Mouse (Mus musculus): ENCODE data around the gene Calhm2.

Calhm2 gene

GRCm38 (mm10) chr19:47067924-47068611, 70.0 kb downstream of the Calhm2 start:
- peak; percentile 57 for DNase-seq (ENCODE audit: low read depth)

- peak; percentile 88 for DNase-seq (ENCODE audit: low read depth)
Observed at GRCm38 (mm10) chr19:47067096-47067882, 70.8 kb downstream of the Calhm2 start, which contains the start of gene Taf5. TSS of gene Taf5 (plus strand) at chr19:47067746.

- no peak for DNase-seq (ENCODE audit: low read depth)
Observed at GRCm38 (mm10) chr19:47065860-47066259, 72.2 kb downstream of the Calhm2 start.

GRCm38 (mm10) chr19:47057684-47058083, 80.4 kb downstream of the Calhm2 start:
- no peak for DNase-seq (ENCODE audit: low read depth)
